Mouse (Mus musculus) cerebral cortex, adult 2 months (tissue): ENCODE data around the gene Serpinb9b.

Experiments used
- WGBS: fragments of 180-500 bp; shearing (Covaris S2); methylation state at CpG from one replicate; pipeline ENCODE4 v1.1.7; 2018; 5-methylcytosine and 5-hydroxymethylcytosine counted together

The Serpinb9b gene

DNA sequence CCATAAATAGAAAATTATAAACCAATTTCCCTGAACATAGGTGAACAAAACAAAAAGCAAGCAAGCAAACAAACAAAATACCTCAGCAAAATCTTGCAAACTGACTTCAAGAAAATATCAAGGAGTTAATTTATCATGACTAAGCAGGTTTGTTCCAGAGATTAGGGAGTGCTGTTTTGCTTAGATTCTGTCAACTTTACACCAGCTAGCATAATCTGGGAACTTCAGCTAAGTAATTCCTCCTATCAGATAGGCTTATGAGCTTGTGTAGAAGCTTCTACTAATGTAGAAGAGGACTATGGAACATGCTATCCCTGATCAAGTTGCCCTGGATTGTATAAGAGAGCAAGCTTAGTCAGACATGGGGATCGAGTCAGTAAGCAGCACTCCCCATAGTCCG lies 20.0 kb downstream of the Serpinb9b start:
- 87% methylated on average over 2 of the region's 2 CpGs for WGBS

DNA sequence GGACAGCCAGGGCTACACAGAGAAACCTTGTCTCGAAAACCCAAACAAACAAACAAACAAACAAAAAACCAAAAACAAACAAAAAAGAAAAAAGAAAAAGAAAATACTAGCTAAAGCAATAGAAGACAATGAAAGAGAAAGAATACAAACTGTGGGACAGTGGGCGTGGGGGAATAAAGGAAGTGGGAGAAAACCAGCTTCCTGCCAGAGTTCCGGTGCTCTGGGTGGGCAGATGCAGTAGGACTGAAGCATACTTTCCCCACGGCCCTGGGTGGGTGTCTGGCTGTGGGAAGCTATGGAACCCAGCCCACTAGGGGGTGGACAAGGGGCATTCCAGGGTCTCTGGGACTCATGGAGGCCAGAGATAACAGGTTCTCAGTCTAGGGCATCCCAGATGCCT lies 21.0 kb downstream of the Serpinb9b start:
- WGBS = 62% methylated on average over 4 of the region's 4 CpGs

DNA sequence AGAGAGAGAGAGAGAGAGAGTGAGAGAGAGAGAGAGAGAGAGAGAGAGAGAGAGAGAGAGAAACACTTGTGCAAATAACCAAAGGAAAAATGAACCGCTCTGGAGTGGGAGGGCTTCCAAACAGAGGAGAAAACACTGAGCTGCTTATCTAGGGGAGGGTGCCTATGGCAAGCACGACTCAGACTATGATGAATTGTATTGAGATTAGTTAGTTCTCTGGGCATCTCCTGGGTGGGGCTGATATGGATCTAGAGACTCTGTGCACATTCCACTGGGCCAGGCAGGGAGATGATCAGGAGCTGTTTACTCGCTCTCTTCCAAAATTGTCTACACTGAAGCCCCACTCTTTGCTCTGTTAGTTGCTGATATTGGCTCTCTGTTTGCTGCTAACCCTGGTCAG lies 24.5 kb downstream of the Serpinb9b start:
- WGBS = 82% methylated on average over 3 of the region's 3 CpGs

DNA sequence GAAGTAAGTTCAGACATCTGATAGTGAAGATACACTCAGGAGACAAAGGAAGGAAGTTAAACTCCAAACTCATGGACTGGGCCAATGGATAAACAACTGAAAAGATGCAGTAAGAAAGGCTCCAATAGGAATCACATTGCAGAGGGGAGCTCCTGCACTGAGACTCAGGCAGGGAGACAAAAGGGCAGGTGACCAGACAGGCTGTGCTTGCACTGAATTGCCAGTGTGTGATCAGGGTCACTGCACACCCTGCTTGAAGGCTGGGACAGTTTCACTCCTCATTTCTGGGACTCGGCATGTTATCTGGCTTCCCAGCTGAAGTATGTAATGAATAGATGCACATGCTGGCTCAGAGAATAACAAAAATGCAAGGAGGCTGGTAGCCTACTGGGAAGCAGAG lies 35.8 kb downstream of the Serpinb9b start:
- WGBS = 73% methylated on average over 1 of the region's 1 CpGs

DNA sequence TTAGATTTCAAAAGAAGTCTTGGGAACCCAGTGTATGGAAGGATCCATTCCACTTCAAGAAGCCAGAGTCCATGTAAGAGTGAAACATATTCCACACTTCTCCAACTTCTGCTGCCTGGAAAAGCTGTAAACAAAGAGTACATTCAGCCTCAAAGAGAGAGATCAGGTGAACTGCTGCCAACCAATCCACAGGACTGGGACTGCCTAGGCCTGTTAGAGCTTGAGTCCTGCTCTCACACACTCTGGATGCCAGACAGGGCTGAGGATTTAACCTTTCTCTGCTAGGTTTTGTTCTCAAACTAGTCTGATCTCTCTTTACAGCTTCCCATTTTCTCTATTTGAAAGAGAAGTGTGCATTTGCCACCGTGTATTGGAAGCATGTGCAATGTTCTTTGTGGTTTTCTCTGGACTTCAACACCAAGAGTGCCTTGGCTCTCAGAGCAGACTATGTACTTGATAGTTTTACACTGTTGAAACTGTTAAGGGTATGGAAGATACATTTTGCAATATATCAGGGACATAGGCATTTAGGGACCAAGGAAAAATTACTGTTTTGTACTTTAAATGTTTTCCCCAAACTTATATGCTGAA lies 40.3 kb downstream of the Serpinb9b start:
- WGBS = 41% methylated on average over 1 of the region's 1 CpGs

DNA sequence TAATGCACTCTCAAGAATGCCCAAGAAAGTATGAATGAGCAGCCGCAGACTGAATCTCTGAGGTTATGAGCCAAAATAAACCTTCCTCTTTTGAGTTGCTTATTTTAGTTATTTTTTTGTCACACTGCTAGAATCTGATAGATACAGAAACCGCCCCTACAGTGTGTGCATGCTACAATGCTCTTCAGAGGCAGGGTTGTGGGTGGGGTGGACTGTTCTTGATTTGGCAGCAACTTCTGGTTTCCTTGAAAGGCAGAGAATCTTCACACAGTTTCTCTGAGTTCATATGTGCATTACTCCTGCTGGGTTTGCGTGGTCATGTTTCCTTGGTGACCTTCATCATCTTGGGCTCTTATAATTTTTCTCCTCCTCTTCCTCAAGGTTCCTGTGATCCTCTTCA lies 40.9 kb downstream of the Serpinb9b start:
- 42% methylated on average over 3 of the region's 3 CpGs for WGBS

DNA sequence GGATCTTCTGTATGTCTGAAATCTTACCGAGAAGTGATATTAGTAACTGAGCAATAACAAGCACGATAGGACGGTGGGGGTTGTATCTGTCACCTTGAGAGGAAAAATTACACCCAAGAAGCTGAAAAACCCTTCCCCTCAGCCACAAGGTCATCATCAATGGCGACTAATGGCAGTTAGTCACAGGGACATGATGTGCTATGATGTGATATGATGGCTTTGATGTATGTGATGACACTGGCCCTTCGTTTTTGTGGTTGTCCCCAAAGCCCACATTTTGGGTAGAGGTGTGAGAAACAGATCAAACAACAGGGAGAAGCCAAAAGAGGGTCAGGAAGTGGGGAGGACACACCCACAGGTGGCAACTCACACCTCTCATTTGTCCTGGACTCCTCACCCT lies 44.6 kb downstream of the Serpinb9b start:
- 86% methylated on average over 5 of the region's 5 CpGs for WGBS

DNA sequence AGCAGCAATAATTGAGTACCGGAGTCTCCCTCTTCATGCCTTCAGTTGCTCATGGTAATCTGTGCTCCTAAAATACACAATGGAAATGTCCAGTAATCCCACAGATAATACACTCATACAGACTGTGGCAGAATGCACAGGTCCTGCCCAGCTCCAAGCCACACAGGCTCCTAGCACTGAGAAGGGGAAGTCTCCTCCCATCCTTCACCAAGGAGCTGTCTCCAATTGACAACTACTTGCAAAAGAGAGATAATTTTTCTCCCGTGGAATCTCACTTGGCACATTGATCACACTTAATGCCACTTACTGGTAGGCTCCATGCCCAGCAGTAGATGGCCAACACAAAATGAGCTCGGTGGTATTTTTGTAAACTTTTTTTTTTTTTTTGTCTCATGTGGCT lies 49.0 kb downstream of the Serpinb9b start:
- 54% methylated on average over 3 of the region's 3 CpGs for WGBS

DNA sequence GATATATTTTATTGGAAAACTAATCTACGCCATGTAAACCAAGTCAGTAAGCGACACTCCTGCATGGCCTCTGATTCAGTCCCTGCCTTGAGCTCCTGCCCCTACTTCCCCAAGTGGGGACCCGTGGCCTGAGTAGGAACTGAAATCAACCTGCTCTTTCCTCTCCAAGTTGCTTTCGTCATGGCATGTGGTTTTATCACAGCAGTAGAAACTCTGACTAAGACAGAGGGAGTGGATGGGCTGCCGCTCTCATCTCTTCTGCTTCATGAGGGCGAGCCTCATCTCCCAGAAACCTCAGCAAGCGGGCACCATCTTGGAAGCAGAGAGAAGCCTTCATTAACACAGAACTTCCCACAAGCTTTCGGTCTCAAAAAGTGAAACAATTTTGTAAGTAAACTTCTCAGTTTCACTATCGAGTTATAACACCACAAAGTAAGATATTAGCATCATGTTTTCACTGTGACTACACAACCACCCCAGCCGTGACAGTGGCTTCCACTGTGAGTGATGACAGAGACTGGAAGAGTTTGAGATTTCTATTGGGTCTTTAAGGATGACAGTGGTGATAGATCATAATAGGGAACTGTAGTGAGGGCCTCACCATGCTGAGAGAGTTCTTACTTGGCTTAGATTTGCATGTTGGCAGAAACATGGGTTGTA lies 49.9 kb downstream of the Serpinb9b start:
- 91% methylated on average over 10 of the region's 10 CpGs for WGBS

DNA sequence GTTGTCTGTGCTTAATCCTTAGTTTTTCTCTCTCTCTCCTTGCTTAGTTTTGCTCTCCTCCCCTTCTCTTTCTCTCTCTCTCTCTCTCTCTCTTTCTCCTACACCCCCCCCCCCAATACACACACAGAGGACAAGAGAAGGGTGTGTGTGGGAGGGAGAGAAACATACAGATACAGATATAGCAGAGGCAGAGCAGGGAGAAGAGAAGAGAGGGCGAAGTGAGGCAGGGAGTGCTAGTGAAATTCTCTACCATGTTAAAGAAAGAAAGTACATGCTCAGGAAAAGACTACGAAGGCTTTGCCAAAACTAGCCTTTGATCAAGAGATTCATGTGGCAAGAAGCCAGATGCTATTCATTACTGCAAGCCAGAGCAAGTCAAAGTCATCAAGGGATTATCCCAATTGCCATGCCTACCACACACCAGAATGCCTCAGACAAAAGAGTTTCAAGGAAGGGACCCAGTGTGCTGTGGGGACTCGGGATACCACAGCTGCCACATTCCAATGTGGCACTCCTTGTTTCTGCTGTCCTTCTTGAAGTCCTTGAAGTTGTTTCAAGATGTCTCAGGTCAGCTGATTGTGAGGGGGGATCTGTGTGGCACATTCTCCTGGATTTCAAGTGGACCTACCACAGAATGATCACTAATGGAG lies 51.0 kb downstream of the Serpinb9b start, which contains the start of gene Serpinb1b:
Serpinb1b (plus strand) TSS at position 520 of the 650 bp plus-strand sequence.
- WGBS = 33% methylated on average over 3 of the region's 3 CpGs

DNA sequence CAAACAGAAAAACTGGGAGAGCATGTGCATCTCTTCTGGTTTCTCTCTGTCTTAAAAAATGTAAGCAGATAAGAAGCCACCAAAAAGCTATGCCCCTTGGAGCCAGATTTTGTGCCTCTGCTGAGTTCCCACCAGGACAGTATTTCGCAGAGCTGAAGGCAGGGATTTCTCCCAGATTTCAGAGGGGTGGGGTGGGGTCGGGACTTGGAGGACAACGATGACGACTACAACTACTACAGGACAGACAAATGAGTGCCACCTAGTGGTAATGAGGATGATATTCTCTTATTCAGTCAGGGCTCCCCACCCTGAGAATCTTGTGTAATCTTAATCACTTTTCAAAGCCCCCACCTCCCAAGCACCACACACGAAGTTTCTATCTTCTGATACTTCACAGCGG lies 52.2 kb downstream of the Serpinb9b start:
- 24% methylated on average over 6 of the region's 6 CpGs for WGBS

DNA sequence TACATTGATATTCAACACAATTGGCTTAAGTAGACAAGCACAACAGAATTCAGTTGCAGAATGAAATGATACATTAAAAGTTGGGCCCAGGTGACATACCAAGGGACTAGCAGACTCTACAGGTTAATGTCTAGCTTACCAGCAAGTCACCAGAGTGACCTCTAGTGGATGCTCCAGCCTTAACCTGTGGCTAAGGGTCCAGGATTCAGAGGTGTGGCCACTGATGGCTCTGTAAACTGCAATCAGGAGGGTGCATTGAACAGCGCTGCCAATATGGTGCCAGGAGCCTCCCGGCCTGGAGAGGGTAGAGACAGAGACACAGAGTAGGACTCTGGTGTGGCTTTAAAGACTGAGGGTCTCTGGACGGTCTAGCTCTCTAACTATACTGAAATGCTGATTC lies 53.1 kb downstream of the Serpinb9b start:
- 47% methylated on average over 3 of the region's 3 CpGs for WGBS

DNA sequence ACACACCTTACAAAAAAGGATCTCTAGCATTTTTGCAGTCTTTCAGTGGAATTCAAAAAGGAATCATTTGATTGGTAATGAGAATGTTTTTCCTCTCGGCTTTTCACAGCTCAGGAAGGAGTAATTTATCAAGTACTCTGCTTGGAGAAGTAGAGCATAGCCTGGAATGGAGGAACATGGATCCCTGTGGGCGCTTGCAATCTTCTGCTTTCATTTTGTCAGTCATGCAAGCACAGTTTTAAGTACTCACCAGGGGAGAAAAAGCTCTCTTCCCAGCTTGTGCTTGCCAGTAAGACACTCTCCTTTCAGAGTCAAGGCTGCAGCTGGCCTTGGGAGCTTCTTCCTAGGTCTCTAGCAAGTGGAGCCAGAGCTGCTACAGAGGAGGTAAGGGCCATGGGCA lies 56.6 kb downstream of the Serpinb9b start:
- WGBS = 59% methylated on average over 2 of the region's 2 CpGs

DNA sequence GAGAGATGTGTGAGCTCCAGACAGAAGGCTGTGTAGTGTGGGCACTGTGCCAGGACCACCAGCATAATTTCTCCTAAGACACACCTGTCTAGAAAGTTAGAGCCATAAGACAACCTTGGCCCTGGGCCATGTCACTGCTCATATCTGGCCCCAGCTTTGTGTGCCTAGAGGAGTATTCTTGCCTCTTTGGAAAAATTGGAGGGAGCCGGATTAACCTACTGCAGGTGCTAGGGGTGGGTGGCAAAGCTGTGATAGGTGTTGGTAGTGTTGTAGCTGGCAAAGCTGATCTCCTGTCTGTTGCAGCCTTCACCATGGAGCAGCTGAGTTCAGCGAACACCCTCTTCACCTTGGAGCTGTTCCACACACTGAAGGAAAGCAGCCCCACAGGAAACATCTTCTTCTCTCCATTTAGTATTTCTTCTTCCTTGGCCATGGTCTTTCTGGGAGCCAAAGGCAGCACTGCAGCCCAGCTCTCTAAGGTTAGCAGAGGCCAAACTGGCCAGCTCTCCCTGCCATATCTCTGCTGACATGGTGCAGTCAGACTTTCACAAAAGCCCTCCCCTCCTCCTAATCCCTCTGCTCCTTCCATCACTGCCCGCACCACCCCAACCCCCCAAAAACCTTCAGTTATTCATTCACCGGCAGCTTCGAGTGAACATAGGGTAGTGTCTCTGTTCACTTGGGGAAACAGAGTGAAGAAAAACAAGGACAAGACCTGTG lies 57.9 kb downstream of the Serpinb9b start:
- 23% methylated on average over 5 of the region's 5 CpGs for WGBS

DNA sequence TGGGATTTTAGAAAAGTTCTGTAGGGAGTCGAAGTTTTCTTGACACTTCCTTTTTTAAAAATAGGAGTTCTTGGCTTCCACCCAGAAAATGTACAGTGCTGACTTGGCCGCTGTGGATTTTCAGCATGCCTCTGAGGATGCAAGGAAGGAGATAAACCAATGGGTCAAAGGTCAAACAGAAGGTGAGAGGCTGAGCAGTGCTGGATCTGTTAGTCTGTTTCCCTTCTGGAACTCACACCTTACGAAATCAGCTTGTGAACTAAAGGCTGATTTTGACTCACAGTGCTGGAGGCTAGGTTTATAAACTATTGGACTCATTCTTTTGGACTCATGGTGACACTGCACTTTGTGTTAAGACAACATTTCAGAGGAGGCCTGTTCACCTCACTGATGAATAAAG lies 62.4 kb downstream of the Serpinb9b start:
- WGBS = 46% methylated on average over 3 of the region's 3 CpGs

DNA sequence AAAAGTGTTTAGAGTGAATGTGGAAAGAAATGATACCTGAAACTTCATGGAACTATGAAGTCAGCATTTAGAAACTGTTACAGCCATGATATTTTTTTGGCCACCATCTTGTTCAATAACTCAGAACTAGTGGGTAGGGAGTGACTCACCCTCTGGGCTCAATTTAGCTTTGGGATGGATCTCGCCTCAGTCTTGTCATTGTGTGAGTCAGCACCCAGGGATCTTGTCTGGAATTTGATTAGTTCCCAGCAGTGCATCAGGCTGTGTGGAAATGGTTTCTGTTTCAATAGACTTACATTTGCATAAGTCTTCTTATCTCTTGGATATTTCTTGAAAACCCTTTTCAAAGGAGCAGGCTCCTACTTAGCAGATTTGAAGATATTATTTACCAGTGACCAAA lies 63.3 kb downstream of the Serpinb9b start:
- 29% methylated on average over 1 of the region's 1 CpGs for WGBS

DNA sequence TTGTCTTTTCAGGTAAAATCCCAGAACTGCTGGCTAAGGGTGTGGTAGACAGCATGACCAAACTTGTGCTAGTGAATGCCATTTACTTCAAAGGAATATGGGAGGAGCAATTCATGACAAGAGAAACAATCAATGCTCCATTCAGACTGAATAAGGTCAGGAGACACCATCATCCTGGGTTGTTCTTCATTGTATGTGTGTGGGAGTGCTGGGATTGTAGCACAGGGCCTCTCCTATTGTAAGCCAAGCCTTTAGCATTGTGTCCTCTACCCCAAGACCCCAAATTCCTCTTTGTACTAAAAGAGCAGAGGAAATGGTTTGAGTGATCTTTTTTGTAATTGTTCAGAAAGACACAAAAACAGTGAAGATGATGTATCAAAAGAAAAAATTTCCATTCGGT lies 64.1 kb downstream of the Serpinb9b start:
- 94% methylated on average over 1 of the region's 1 CpGs for WGBS
